Mouse (Mus musculus) heart, adult 18-20 months (tissue): ENCODE data around the gene Kdelc1. TPM values are rescaled to one million over a fixed set of nuclear protein-coding genes. Genes with fewer than 3 reads are reported as not detected.

ENCODE experiments used
- DNase-seq, 2 experiments: peaks; one replicate each; pipeline ENCODE4 v3.0.0; 2021 to 2022; ENCODE audit warnings: mixed read lengths in 1 of 2
- long read RNA-seq, 2 experiments: library from polyadenylated mRNA; stranded (forward); transcript quantifications; one replicate each; pipeline ENCODE4 v2.0.0; 2021
- total RNA-seq, 2 experiments: library from RNA; stranded (reverse); gene quantifications; 2 replicates each; pipeline ENCODE4 v1.2.3; 2021

Kdelc1 gene
- 10 to 100 TPM; 15.6 to 16.9 TPM for total RNA-seq
- long read RNA-seq, experiment 1, transcript Kdelc1-202 (10 exons, 2,359 nt), result major isoform, 9 of 13 reads
- long read RNA-seq, experiment 1, partial matches to known transcripts, result 0 of 13 reads
- long read RNA-seq, experiment 1, other reads (novel, unspliced or antisense), result 3 of 13 reads
- long read RNA-seq, experiment 2, partial matches to known transcripts, result 2 of 6 reads
- long read RNA-seq, experiment 2, other reads (novel, unspliced or antisense), result 0 of 6 reads

DNA sequence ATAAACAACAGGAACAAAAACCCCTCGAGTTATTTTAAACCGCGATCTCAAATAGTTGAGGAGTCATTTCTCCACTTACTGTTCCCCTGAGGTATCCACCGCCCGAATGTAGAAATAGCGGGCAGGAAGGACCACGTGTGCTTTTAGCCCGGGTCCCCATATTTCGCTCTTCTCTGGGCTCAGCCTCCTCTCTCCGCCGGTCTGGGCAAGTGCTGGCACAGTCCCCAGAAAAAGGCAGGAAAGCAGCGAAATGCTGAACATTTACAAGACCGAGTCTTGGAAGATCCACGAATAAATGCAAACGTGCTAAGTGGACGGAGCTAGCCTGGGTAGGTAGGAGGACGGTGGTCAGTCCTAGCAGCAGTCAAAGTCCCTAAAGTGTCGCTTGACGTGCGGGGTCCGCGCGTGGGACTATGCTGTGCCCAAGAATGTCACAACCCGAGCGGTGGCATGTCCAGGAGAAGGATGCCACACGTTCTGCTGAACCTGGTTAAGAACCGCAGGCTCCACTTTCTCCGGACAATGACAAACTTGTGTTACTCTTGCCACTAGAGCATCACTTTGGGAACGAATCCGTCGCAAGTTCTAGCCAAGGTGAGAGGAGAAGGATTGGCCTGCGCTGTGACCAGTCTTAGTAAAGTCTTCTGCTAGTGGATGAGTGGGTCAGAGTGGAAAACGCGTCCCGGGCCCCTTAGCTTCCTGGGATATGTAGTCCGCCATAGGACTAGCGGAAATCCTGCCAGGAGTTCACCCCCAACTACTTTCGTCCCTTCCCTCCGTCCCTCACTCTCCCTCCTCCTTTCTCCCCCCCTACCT is at the start of gene Kdelc1, which contains the start of gene Bivm:
Gene Kdelc1, minus strand, starts transcription at position 570 of the 816 bp plus-strand sequence.
Gene Bivm, plus strand, starts transcription at position 719 of the 816 bp plus-strand sequence.
- peak; percentile 90 to 96 for DNase-seq

- DNase-seq, result no peak
These were observed 49.3 kb upstream of the Kdelc1 start for GRCm38 (mm10) chr1:44167859-44168383.

DNA sequence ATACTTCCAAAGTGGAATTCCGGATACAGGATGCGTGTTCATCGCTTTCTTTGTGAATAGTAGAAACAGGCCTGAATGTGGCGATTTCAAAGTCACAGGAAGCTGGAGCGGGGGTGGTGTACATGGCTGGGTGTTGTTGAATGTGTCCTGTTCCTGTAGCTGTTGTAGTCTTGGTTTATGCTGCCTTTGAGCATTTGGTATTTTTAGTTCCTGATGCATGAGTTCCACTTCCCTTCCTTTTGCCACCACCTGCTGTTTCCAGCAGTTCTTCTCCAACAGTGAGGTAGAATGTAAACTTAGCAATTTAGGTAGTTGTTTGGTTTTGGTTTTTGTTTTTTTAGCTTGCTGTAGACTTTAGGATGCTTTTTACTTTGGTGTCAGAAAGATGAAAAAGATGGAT is 43.8 kb upstream of the Kdelc1 start:
- no peak for DNase-seq

GRCm38 (mm10) chr1:44161818-44162217 is 43.2 kb upstream of the Kdelc1 start:
- DNase-seq, result no peak

DNA sequence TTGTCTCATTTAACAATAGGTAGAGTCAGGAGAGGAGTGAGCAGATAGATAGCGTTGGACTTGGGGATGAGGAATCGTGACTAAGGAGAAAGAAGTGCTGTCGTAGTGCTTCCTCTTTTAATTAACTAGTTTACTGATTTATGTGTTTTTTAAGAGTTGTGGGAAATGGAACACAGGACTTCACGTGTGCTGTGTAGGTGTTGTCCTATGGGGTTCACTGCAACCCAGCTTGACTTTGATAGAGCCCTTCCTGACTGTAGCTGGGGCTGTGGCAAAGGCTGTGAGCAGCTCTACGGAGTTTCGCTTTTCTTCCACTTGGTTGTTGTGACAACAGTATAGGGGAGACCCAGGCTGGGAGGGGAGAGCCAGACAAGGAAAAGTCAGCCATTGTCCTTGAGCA is 39.7 kb upstream of the Kdelc1 start:
- DNase-seq, result no peak

DNA sequence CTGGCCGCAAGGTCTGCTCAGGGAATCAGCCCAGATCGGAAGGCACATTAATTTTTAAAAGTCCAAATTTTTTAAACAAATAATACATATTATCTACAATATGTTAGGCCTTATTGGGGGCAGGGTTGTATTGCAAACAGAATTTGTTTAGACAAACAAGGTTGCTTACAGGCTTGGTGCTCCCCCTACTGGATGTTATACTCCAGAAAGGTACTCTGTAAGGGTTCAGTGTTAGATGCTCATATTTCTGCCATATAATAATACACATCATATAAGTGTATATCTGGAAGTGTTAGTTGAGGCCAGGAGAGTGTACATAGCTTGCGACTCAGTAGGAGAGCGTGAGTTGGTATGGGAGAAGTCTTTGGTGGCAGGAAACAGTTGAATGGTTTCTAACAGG is 36.7 kb upstream of the Kdelc1 start:
- DNase-seq, result no peak

DNA sequence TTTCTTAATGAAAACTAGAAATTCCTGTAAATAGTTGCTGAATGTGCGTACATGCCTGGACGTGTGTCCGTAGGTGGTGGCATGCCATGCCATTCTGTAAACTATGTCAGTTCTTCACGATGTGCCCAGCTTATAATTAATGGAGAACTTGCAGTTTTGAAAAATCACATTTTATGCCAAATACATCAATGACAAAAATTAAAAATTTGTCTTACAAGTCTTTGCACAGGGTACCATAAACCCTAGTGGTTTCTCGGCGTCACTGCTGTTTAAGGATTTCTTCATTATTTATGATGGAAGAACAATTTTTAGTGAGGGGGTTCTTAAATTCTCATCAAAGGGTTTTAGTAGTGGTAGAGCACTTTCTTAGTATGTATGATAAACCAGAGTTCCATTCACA is 30.1 kb upstream of the Kdelc1 start:
- no peak for DNase-seq

- peak; percentile 92 to 95 for DNase-seq
These were observed 29.2 kb upstream of the Kdelc1 start, which contains the start of gene Ercc5 for GRCm38 (mm10) chr1:44147563-44148381. TSS of gene Ercc5 (plus strand) at chr1:44147744.

DNA sequence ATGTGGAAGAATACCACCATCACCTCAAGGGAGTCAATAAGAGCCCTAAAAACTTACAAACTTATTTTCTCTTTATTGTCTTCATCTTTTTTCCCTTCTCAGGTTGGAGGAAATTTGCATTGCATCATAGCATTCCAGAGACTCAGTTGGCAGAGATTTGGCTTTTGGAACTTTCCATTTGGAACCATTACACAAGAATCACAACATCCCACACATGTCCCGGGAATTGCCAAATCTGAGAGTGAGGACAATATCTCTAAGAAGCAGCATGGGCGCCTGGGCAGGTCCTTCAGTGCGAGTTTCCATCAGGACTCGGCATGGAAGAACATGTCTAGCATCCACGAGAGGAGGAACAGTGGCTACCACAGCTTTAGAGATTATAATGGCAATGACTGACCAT is 24.1 kb upstream of the Kdelc1 start:
- DNase-seq, result peak in 1 of 2 experiments; percentile 17

GRCm38 (mm10) chr1:44140232-44140631 is 21.6 kb upstream of the Kdelc1 start:
- DNase-seq, result no peak

GRCm38 (mm10) chr1:44129929-44130581 is 11.4 kb upstream of the Kdelc1 start:
- no peak for DNase-seq

DNA sequence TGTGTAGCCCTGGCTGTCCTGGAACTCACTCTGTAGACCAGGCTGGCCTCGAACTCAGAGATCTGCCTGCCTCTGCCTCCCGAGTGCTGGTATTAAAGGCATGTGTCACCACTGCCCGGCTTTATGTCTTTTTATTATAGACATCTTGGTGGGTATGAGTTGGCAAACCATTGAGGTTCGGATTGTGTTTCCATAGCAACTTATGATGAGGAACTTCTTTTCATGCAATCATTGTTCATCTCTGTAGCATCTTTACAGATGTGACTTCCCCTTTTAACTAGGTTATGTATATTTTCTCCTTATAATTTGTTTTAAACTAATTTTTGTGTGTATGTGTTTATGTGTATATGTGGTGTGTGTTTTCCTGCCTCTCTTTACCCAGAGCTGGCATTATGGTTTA is 7.0 kb upstream of the Kdelc1 start:
- no peak for DNase-seq

DNA sequence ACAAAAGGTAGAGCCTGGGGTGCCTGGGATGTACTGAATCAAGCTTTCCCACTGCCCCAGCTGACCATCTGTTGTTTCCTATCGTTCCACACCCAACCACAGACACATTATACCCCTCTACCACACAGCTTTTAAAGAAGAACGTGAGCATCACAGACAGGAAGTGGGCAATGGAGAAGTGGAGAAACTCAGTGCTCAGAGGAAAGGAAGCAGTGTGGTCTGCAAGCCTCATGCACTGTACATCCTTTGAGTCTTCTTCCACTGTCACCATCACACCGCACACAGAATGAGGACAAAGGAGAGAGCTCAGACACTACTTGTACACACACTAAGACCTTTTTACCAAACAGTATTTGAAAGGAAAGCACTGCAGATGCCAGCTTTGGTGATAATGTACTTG is 3.6 kb upstream of the Kdelc1 start:
- no peak for DNase-seq

DNA sequence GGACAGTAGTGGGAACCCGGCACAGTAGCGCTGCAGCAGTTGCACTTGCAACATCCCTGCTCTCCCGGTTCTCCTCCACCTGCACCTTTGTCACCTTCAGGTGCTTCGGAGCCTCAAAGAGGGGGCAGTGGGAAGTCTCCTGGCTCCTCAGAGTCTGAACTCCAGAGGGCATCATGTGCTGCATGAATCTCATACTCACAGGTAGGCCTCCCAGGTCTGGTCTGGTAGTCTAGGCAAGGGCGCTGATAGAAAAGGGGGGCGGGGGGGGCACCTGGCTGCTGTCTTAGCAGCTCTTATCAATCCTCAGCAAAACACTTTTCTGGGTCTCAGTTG is 1.4 kb upstream of the Kdelc1 start:
- no peak for DNase-seq

GRCm38 (mm10) chr1:44119201-44120073 is 829 bp upstream of the Kdelc1 start:
- DNase-seq, result peak; percentile 87 to 88

DNA sequence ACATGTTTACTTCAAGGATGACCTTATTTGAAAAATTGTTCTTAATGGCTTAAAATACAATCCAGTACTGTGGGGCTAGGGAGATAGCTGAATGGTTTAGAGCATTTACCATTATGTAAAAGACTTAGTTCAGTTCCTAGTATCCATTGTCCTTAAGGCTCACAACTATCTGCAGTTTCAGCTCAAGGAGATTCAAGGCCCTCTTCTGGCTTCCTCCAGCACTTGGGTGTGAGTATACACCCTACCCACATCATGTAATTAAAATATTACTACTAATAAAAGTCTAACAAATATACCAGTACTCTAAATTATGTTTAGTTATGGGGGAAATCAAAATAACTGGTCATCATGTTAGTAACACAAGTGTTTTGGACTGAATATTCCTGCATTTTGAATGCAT is 1.0 kb downstream of the Kdelc1 start:
- no peak for DNase-seq

DNA sequence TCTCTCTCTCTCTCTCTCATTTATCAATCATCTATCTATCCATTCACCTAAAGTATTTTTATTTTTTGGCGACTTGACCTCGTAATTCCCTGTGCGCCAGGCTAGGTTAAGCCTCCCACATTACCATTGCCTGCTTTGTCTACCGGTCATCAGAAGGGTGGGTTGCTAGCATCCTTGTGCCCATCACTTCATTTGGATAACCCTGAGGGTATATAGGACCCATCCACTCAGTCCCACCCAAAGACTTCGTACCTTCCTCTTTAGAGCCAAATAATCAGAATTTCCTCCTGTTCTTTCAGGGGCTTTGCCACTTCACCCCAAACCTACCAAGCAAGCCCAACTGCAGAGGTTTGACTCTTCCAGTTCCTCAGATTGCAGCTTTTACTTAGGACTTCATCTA is 15.7 kb downstream of the Kdelc1 start:
- no peak for DNase-seq

GRCm38 (mm10) chr1:44102259-44102717 is 16.3 kb downstream of the Kdelc1 start, which contains the start of gene Tex30:
TSS of gene Tex30 (minus strand) at chr1:44102441.
- peak; percentile 93 to 96 for DNase-seq

DNA sequence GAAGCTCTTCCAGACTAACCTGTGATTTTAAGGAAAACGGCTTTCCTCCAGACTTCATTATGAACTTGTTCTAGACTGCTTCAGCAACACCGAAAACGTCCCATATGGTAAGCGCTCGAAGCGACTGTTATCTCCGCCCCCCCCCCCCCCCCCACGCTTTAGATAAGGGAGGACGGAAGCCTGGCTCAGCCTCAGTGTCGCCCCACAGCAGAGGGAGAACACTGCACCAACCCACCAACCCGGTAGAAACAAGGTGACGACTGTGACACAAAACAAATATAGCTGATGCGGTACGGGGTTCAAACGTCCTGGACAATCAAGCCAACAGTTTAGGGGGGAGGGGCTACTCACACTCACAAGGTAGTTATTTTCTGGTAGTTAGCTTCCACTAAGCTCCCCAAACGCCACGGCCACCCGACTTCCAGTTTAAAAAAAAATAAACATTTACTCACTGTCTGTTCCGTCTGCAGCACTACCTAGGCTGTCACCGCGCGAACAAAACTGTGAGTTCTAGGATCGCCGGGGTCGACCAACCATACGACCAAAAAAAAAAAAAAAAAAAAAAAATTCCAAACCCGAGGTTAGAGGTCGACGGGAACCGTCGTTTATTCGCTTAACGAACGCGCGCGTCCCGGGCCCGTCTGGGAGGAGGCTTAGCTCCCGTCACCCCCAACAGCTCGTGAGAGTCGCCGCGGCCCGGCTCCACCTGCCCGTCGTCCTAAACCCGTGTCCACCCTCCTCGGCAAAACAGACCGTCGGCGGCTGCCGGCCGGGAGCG is 17.0 kb downstream of the Kdelc1 start:
- DNase-seq, result peak; percentile 13 to 41

DNA sequence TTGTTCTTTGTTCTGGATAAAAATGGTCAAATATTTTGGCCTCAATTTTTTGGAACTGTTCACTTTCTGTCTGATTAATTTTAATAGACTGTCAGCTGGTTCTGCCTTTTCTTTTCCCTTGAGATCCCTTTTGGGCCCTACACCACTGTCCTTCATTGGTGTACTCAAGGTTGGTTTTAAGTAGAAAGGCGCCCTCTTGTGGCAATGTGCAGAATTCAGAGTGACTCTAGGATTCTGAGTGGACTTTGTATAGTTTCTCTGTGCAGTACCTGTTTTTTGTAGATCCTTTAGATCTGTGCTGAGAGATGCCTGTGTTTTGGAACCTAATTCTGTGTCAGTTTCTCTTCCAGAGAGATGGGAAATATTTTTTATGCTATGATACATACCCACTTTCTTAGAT is 54.0 kb downstream of the Kdelc1 start:
- DNase-seq, result peak; percentile 20 to 56
